7 mouse cellular contexts compared by ENCODE assay signal in genomic region chr12:83486671-83487461, GRCm38 (mm10). TPM values are rescaled to one million over a fixed set of nuclear protein-coding genes. Genes with fewer than 3 reads are reported as not detected.
DNase-seq lines count a peak whose midpoint lies in the region; ATAC-seq and TF ChIP-seq lines count a peak whose summit lies in the region.

No protein-coding gene starts in this region.

- peak overlapping the region; percentile 70 for H3K9ac ChIP-seq in hindbrain, embryonic 16.5 days (ENCODE audit: low read depth, low read length)
- H3K9ac ChIP-seq in midbrain, embryonic 11.5 days (ENCODE audit: low read length), result peak overlapping the region; percentile 60

- DNase-seq in adrenal gland, adult 18-20 months (ENCODE audit: low spot score in 2 of 2), result peak; percentile 58
- DNase-seq in cerebellum, postnatal 10 days, result peak; percentile 73 to 75
- peak; percentile 85 for DNase-seq in gastrocnemius, adult 2 months
- DNase-seq in limb, embryonic 10.5 days (ENCODE audit: low spot score), result peak; percentile 77
- DNase-seq in midbrain, embryonic 11.5 days (ENCODE audit: low spot score, missing footprints), result peak; percentile 97
- DNase-seq in spleen, adult 2 months (ENCODE audit: low read depth in 1 of 2, low spot score in 2 of 2), result no peak

- peak overlapping the region; percentile 76 for H3K4me2 ChIP-seq in hindbrain, embryonic 16.5 days (ENCODE audit: low read length)
- peak overlapping the region; percentile 90 for H3K4me2 ChIP-seq in midbrain, embryonic 11.5 days

- no peak for TF ChIP-seq POLR2A in spleen, adult 2 months (IDR thresholded peaks at IDR 0.05; ENCODE audit: low read depth, low read length)

- H3K27me3 ChIP-seq in hindbrain, embryonic 16.5 days (replicated peaks; ENCODE audit: control insufficient read depth, insufficient read depth, low read length), result no peaks in the 10 kb centered on the region
- peaks cover 51% of the 10 kb centered on the region for H3K27me3 ChIP-seq in limb, embryonic 10.5 days (ENCODE audit: low read depth, poor library complexity, severe bottlenecking)
- peaks cover 13% of the 10 kb centered on the region for H3K27me3 ChIP-seq in midbrain, embryonic 11.5 days (ENCODE audit: control insufficient read depth, insufficient read depth, low read length)
- H3K27me3 ChIP-seq in spleen, adult 2 months (ENCODE audit: control insufficient read depth, insufficient read depth, low read length), result peaks cover 26% of the 10 kb centered on the region

- H3K4me1 ChIP-seq in hindbrain, embryonic 16.5 days (ENCODE audit: control insufficient read depth, insufficient read depth, low read depth, low read length), result peaks cover 23% of the 10 kb centered on the region
- H3K4me1 ChIP-seq in limb, embryonic 10.5 days, result peaks cover 49% of the 10 kb centered on the region
- peaks cover 16% of the 10 kb centered on the region for H3K4me1 ChIP-seq in midbrain, embryonic 11.5 days (ENCODE audit: control insufficient read depth, insufficient read depth, low read length)
- H3K4me1 ChIP-seq in spleen, adult 2 months (ENCODE audit: control insufficient read depth, insufficient read depth, insufficient read length), result peaks cover 8% of the 10 kb centered on the region

- TF ChIP-seq CTCF in gastrocnemius, adult 2 months (IDR thresholded peaks at IDR 0.05), result peak; percentile 52
- TF ChIP-seq CTCF in spleen, adult 2 months (IDR thresholded peaks at IDR 0.05; ENCODE audit: extremely low read depth, insufficient read depth, insufficient read length, insufficient replicate concordance), result no peak

- peak; percentile 46; the same call in 1 of the 2 replicates for ATAC-seq in hindbrain, embryonic 16.5 days
- ATAC-seq in midbrain, embryonic 11.5 days (ENCODE audit: low FRiP score), result peak; percentile 78

- peak overlapping the region; percentile 93 for H3K27ac ChIP-seq in gastrocnemius, adult 2 months
- peak overlapping the region; percentile 88 for H3K27ac ChIP-seq in hindbrain, embryonic 16.5 days (ENCODE audit: low read depth, low read length)
- H3K27ac ChIP-seq in limb, embryonic 10.5 days, result peak overlapping the region; percentile 61
- H3K27ac ChIP-seq in midbrain, embryonic 11.5 days (ENCODE audit: low read depth, low read length), result peak overlapping the region; percentile 63
- H3K27ac ChIP-seq in spleen, adult 2 months (ENCODE audit: insufficient read depth, low read length), result peak overlapping the region; percentile 30; the same call in 1 of the 2 replicates

- H3K36me3 ChIP-seq in hindbrain, embryonic 16.5 days (ENCODE audit: control insufficient read depth, insufficient read depth, low read length), result no peaks in the 10 kb centered on the region
- H3K36me3 ChIP-seq in limb, embryonic 10.5 days, result no peaks in the 10 kb centered on the region
- no peaks in the 10 kb centered on the region for H3K36me3 ChIP-seq in midbrain, embryonic 11.5 days (ENCODE audit: control insufficient read depth, insufficient read depth, low read length)
- no peaks in the 10 kb centered on the region for H3K36me3 ChIP-seq in spleen, adult 2 months (ENCODE audit: control insufficient read depth, insufficient read depth, low read length)

- peak overlapping the region; percentile 96 for H3K4me3 ChIP-seq in gastrocnemius, adult 2 months
- H3K4me3 ChIP-seq in hindbrain, embryonic 16.5 days (ENCODE audit: low read length), result peak overlapping the region; percentile 63
- H3K4me3 ChIP-seq in limb, embryonic 10.5 days, result peak overlapping the region; percentile 69
- peak overlapping the region; percentile 46 for H3K4me3 ChIP-seq in midbrain, embryonic 11.5 days (ENCODE audit: low read depth, low read length)
- peak overlapping the region; percentile 66 for H3K4me3 ChIP-seq in spleen, adult 2 months (ENCODE audit: extremely low read depth, insufficient read depth, insufficient read length)

- intact Hi-C loops in gastrocnemius, adult 2 months (cut with DNase I), result loop anchor here (1.0 to 2.0 kb wide), 2 partner anchors 75 to 218 kb away; no protein-coding TSS in a partner anchor

- under 1% methylated on average over 65 of the region's 73 CpGs for WGBS in hindbrain, embryonic 16.5 days
- under 1% methylated on average over 73 of the region's 73 CpGs for WGBS in limb, embryonic 10.5 days
- WGBS in midbrain, embryonic 11.5 days, result under 1% methylated on average over 71 of the region's 73 CpGs
- under 1% methylated on average over 73 of the region's 73 CpGs for WGBS in spleen, adult 2 months

- no peaks in the 10 kb centered on the region for H3K9me3 ChIP-seq in hindbrain, embryonic 16.5 days (ENCODE audit: control insufficient read depth, low read length)
- H3K9me3 ChIP-seq in limb, embryonic 10.5 days (replicated peaks), result no peaks in the 10 kb centered on the region
- no peaks in the 10 kb centered on the region for H3K9me3 ChIP-seq in midbrain, embryonic 11.5 days (ENCODE audit: control insufficient read depth, low read length)

RNA-seq across cellular contexts. Expression of gene Dpf3, which starts 0.7 kb away (rescaled TPM):
- 1 to 10 TPM; 7.3 to 7.7 TPM for total RNA-seq in adrenal gland, adult 18-20 months (2021)
- 10 to 100 TPM; 22.5 to 26.3 TPM for total RNA-seq in gastrocnemius, adult 2 months (2021)
- polyA plus RNA-seq in hindbrain, embryonic 16.5 days (2015; fragmentation: Nextera tagmentation; extraction: Ambion mirVana), result 20.9 and 23.2 TPM in 2 replicates
- polyA plus RNA-seq in limb, embryonic 10.5 days (2016; fragmentation: Nextera tagmentation; extraction: Ambion mirVana), result 2.5 and 2.6 TPM in 2 replicates
- polyA plus RNA-seq in midbrain, embryonic 11.5 days (2014; fragmentation: Nextera tagmentation; extraction: Ambion mirVana), result 11.3 and 13.7 TPM in 2 replicates
- 1.6 and 1.7 TPM in 2 replicates for polyA plus RNA-seq in spleen, adult 2 months (2012; rRNA removed)

RNA-seq across cellular contexts. Expression of gene Dcaf4, which starts 33.4 kb away (rescaled TPM):
- 10 to 100 TPM; 28.5 to 36.1 TPM for total RNA-seq in adrenal gland, adult 18-20 months (2021)
- 10 to 100 TPM; 18.0 to 24.5 TPM for total RNA-seq in gastrocnemius, adult 2 months (2021)
- polyA plus RNA-seq in hindbrain, embryonic 16.5 days (2015; fragmentation: Nextera tagmentation; extraction: Ambion mirVana), result 47.3 and 48.2 TPM in 2 replicates
- polyA plus RNA-seq in limb, embryonic 10.5 days (2016; fragmentation: Nextera tagmentation; extraction: Ambion mirVana), result 27.4 and 29.3 TPM in 2 replicates
- 21.3 and 23.8 TPM in 2 replicates for polyA plus RNA-seq in midbrain, embryonic 11.5 days (2014; fragmentation: Nextera tagmentation; extraction: Ambion mirVana)
- polyA plus RNA-seq in spleen, adult 2 months (2012; rRNA removed), result 14.0 and 19.3 TPM in 2 replicates

Comparison
In these comparisons a context has a peak if more than half of its experiments do, and no peak if none do; other contexts are left out.
1. DNase-seq: peak in adrenal gland, adult 18-20 months (2 of 2), cerebellum, postnatal 10 days (2 of 2), gastrocnemius, adult 2 months (single experiment), limb, embryonic 10.5 days (single experiment) and midbrain, embryonic 11.5 days (single experiment); none in spleen, adult 2 months (0 of 2).
2. H3K27ac ChIP-seq: peak in every context shown above with its lines; median percentile 93 in gastrocnemius, adult 2 months; 88 in hindbrain, embryonic 16.5 days; 63 in midbrain, embryonic 11.5 days; 61 in limb, embryonic 10.5 days; 30 in spleen, adult 2 months.
3. H3K4me3 ChIP-seq: peak in every context shown above with its lines; median percentile 96 in gastrocnemius, adult 2 months; 69 in limb, embryonic 10.5 days; 66 in spleen, adult 2 months; 63 in hindbrain, embryonic 16.5 days; 46 in midbrain, embryonic 11.5 days.